ENCODE assay signal across 20 mouse cellular contexts in genomic region chr2:7392500-7392899, GRCm38 (mm10).
"Had no signal": no experiment of that assay in that cellular context is flagged by ENCODE, and none has a peak within 500 bp of the region (broad histone marks: within the 10 kb centered on the region; RNA-seq: fewer than 3 reads in every experiment).

No protein-coding gene starts in this region.

- H3K27ac ChIP-seq: lung, embryonic 15.5 days; macrophage; midbrain, embryonic 10.5 days; midbrain, embryonic 12.5 days; neural tube, embryonic 13.5 days; neural tube, embryonic 15.5 days; stomach, embryonic 15.5 days; stomach, postnatal 0 days had no signal

- DNase-seq: liver, postnatal 0 days; lung, adult 2 months; lung, postnatal 14 days; lung, postnatal 36 days; midbrain, embryonic 14.5 days; right cerebral cortex, postnatal 14 days; thymus, adult 2 months; thymus, postnatal 25 days; thymus, postnatal 4 days had no signal

- ATAC-seq: liver, postnatal 0 days; lung, postnatal 0 days; midbrain, embryonic 16.5 days had no signal

- H3K4me3 ChIP-seq: lung, embryonic 15.5 days; midbrain, embryonic 10.5 days; midbrain, embryonic 12.5 days; myocyte; neural tube, embryonic 13.5 days; neural tube, embryonic 15.5 days; stomach, embryonic 15.5 days had no signal

- H3K4me1 ChIP-seq: lung, embryonic 15.5 days; neural tube, embryonic 15.5 days; stomach, embryonic 15.5 days had no signal
